Mouse (Mus musculus) adrenal gland, adult 2 months (tissue): ENCODE measurements at regions not wholly inside any gene's neighbourhood (a gene's known extent, or its start where the extent isn't known, plus 50 kb on each side); places are given as distances from the start of the nearest gene placed in this dataset.
"Not testable (repeated sequence)": the region's sequence is repeated elsewhere in the genome, so short reads cannot be mapped to it uniquely, and the experiment has no call there.

ENCODE experiments used
- DNase-seq: peaks from one replicate; pipeline ENCODE4 v3.0.0; 2021

- no peak for DNase-seq
Measured at GRCm38 (mm10) chr10:14333344-14333743, 212.1 kb downstream of the Adgrg6 start.

GRCm38 (mm10) chr10:14332688-14333117, 212.8 kb downstream of the Adgrg6 start:
- no peak for DNase-seq

GRCm38 (mm10) chr10:14328846-14329245, 216.6 kb downstream of the Adgrg6 start:
- no peak for DNase-seq

- DNase-seq, result no peak
Measured at GRCm38 (mm10) chr10:14326229-14326628, 219.2 kb downstream of the Adgrg6 start.

GRCm38 (mm10) chr10:14321503-14321902, 224.0 kb downstream of the Adgrg6 start:
- peak; percentile 62 for DNase-seq

GRCm38 (mm10) chr10:14315232-14315631, 230.2 kb downstream of the Adgrg6 start:
- no peak for DNase-seq

GRCm38 (mm10) chr10:14314607-14315006, 230.9 kb downstream of the Adgrg6 start:
- DNase-seq, result no peak

- no peak for DNase-seq
Measured at GRCm38 (mm10) chr10:14314004-14314581, 231.4 kb downstream of the Adgrg6 start.

- no peak for DNase-seq
Measured at GRCm38 (mm10) chr10:14312959-14313358, 232.5 kb downstream of the Adgrg6 start.

GRCm38 (mm10) chr10:14311962-14312361, 233.5 kb downstream of the Adgrg6 start:
- no peak for DNase-seq

GRCm38 (mm10) chr10:14306811-14307210, 238.6 kb downstream of the Adgrg6 start:
- no peak for DNase-seq

GRCm38 (mm10) chr10:14303476-14303875, 242.0 kb downstream of the Adgrg6 start:
- peak; percentile 68 for DNase-seq

- DNase-seq, result no peak
Measured at GRCm38 (mm10) chr10:14296147-14296546, 249.3 kb downstream of the Adgrg6 start.

GRCm38 (mm10) chr10:14292701-14293100, 252.8 kb downstream of the Adgrg6 start:
- DNase-seq, result not testable (repeated sequence)

- no peak for DNase-seq
Measured at GRCm38 (mm10) chr10:14287551-14287950, 257.9 kb downstream of the Adgrg6 start.

GRCm38 (mm10) chr10:14276631-14277030, 268.8 kb downstream of the Adgrg6 start:
- DNase-seq, result no peak

GRCm38 (mm10) chr10:14275477-14275876, 270.0 kb downstream of the Adgrg6 start:
- no peak for DNase-seq

- DNase-seq, result no peak
Measured at GRCm38 (mm10) chr10:14270008-14270407, 275.5 kb downstream of the Adgrg6 start.

- DNase-seq, result no peak
Measured at GRCm38 (mm10) chr10:14267641-14268040, 277.8 kb downstream of the Adgrg6 start.

GRCm38 (mm10) chr10:14239670-14240069, 273.8 kb downstream of the Hivep2 start:
- DNase-seq, result no peak

GRCm38 (mm10) chr10:14234896-14235604, 269.2 kb downstream of the Hivep2 start:
- no peak for DNase-seq

GRCm38 (mm10) chr10:14234005-14234602, 268.2 kb downstream of the Hivep2 start:
- DNase-seq, result no peak

GRCm38 (mm10) chr10:14233335-14233734, 267.5 kb downstream of the Hivep2 start:
- no peak for DNase-seq
